Mouse (Mus musculus) hematopoietic stem cell, adult 5-6 weeks (primary cell): ENCODE data around the gene Mrpl46. TPM values are rescaled to one million over a fixed set of nuclear protein-coding genes. Genes with fewer than 3 reads are reported as not detected.

ENCODE experiments used
- ATAC-seq, 2 experiments: fragments of 125-278 bp in 1 of 2; replicated peaks in 1 of 2; 2 replicates each; pipeline ENCODE4 v1.8.0; 2016 to 2017; ENCODE audit warnings: inconsistent platforms in 2 of 2, mild to moderate bottlenecking in 2 of 2, moderate number of reproducible peaks in 2 of 2, low read depth in 1 of 2, moderate TSS enrichment in 1 of 2; ENCODE audit not compliant: low FRiP score in 2 of 2, poor library complexity in 2 of 2, severe bottlenecking in 2 of 2, insufficient read depth in 1 of 2, low TSS enrichment in 1 of 2
- total RNA-seq: library from RNA; stranded (forward); fragments of 172-1452, 232-1000 nt; gene quantifications from 2 replicates; pipeline ENCODE4 v1.2.3, GENCODE M21; 2017

Mrpl46 gene
- total RNA-seq, 1 experiment from 2014 or later, result 53.4 TPM

DNA sequence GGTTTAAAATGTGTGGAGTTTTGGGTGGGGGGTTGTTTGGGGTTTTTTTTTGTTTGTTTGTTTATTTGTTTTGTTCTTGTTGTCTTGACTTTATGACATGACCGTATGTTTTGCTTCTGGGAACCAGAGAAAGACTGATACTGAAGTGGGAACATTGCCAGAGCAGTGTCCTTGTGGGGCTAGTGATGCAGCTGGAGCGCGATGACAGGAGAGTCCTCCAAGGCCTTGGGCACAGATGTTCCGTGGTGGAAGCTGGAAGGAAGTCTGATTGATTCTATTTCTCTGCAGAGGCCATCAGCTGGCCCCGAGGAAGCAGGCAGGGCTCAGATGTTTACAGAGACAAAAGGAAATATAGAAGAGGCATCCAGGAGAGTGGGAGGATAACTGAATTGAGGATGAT is 2.6 kb upstream of the Mrpl46 start:
- no peak for ATAC-seq

DNA sequence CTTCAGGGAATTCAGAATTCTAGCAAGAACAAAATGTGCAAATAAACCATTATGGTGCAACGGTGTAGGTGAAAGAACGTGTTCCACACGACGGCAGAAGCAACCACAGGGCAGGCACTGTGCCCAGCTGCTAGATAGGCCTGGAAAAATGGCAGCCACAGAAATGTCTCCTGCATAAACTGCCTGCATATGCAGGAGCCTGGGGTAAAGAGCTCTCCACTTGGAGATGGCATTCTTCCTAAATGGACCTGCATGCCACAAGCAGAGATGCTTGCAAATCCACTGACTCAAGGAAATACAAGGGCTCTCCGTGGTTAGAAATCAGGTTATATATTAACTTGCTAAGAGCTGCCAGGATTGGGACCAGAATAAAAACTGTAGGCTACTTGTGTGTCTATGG is 4.6 kb downstream of the Mrpl46 start:
- ATAC-seq, result no peak

DNA sequence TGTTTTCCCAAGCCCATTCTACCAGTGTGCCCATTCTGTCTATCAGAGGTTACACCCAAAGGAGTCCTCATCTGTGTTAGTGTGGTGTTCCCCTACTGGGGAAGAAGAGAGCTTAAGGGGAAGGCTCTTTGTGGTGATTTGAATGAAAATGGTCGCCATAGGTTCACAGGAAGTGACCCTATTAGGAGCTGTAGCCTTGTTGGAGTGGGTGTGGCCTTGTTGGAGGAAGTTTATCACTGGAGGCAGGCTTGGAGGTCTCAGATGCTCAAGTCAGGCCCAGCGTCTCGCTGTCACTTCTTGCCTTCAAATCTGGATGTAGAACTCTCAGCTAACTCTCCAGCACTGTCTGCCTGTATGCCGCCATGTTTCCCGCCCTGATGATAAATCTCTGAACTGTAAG is 12.4 kb downstream of the Mrpl46 start:
- no peak for ATAC-seq

DNA sequence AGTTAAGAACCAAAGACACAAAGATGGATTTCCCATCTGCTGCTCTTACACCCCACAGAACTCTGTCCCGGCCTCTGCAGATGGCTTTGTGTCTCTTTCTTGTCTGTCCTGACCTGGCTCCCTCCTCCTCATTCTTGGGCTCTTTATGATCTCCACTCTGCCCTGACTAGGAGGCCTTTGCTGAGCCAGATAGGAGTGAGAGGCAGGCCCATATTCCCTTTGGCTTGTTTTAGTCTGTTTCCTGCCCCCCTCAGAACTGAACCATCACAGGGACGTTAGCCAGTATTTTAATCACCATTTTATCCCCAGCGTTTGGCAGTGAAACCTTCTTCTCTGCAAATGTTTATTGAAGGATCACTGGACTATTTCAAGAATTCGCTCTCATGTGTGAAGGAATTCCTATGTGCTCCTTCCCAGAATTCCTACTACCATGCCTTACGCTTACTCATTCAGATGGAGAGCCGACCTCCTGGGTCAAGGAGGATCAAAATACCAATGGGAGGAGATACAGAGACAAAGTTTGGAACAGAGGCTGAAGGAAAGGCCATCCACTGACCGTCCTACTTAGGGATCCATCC is 14.2 kb downstream of the Mrpl46 start:
- no peak for ATAC-seq

DNA sequence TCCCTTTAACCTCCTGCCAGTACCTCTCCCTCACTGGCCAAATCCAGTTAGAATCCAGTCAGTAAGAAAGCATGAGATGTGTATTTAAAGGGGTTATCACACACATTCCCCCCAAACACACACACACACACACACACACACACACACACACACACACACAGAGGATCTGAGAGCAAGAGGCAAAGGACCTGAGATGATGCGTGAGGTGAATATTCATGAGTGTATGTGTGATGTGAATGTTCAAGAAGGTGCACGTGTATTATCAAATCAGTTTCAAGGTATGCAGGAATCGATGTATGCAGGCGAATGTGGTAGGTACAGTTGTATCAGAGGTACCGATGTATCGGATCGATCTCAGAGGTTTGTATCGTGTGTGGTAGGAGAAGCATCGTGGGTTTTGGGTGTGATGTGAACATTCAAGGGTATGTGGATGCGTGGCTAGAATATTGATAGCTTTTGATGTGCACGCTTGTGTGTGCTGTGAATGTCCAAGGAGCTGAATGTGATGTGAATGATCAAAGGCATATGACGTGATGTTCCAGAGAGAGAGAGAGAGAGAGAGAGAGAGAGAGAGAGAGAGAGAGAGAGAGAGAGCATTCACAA is 15.3 kb downstream of the Mrpl46 start:
- ATAC-seq, result no peak

DNA sequence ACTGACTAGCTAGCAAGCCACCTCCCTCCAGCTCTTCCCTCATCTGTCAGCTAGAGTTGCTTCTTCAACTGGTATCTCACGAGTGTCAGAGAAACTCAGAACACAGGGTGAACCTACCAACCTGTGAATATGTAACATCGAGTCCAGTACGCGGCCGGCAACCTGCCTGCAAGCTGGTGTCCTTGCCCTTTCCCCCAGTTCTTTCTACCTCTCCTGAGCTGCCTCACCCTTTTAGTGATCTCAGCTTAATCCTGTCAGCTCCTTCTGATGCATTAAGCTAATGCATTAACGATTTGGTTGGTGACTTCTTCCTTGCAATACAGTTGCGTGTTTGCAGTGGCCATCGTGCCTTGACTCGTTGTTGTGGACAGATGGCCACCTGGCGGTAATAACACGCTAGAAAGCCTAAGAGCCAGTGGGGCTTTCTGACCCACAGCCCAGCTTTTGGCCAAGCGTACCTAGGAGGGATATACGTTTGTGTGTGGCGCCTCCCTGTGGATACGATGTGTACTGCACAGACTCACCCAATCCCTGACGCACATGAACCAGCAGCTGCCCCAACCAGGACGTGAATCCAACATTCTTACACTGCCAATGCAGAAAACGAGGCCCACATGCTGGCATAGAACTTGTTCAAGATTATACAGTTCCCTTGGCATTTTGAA is 17.2 kb downstream of the Mrpl46 start:
- ATAC-seq, result peak; percentile 88 to 94

DNA sequence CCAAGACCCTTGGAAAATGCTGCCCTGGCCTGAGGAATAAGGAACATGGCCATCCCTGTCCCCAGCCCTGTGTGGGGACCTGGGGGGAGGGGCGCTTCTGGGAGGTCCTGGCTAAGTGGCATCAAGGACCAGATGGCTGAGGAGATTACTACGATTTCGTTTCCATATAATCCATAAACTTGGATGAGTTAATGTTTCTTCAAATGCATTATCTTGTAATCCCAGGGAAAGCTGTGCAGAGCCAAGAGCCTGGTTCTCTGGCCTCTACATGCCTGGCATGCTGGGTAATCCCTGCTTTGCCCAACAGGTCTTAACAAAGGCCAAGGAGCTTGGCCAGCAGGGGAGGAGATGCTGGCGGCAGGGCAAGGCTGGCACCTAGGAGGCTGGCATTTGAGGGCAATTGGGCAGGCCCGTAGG is 18.1 kb downstream of the Mrpl46 start:
- no peak for ATAC-seq

DNA sequence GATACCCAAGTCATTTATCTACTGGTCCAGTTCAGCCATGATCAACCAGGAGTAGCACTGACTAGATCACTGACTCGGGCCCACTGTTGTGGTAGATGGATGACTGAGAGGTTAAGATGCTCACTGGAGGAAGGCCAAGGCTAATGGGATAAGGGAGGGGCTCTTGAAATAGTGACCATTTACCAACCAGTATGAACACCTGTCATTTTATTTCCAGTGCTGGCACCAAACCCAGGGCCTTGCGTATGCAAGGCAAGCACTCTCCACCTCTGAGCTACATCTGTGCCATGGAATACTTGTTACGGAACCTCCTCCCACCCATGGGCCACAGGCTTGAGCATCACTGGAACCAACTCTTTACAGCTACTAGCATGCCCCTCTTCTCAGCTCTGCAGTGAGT is 19.5 kb downstream of the Mrpl46 start:
- no peak for ATAC-seq

DNA sequence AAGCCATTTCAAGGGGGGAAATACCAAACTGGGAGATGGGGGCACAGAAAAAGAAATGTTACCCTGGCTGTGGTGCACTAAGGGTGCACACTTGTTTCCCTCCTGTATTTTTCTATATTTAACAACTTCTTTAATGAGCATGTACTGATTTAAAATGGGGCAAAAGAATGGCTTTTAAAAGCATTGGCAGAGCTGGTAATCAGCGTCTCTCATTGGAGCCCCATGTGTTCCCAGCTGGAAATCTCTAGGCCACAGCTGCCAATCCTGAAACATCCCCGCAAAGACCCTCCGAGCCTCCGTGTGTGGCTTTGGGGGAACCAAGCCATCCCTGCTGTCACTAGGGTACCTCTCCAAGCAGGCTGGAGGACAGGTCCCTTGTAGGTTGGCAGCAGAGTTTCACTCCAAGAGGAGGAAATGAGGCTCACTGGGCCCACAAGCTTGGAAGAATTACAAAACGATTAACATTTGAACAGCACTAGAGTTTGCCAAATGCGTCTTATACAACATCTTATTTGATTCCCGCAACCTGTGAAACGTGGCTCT is 28.8 kb downstream of the Mrpl46 start:
- no peak for ATAC-seq

DNA sequence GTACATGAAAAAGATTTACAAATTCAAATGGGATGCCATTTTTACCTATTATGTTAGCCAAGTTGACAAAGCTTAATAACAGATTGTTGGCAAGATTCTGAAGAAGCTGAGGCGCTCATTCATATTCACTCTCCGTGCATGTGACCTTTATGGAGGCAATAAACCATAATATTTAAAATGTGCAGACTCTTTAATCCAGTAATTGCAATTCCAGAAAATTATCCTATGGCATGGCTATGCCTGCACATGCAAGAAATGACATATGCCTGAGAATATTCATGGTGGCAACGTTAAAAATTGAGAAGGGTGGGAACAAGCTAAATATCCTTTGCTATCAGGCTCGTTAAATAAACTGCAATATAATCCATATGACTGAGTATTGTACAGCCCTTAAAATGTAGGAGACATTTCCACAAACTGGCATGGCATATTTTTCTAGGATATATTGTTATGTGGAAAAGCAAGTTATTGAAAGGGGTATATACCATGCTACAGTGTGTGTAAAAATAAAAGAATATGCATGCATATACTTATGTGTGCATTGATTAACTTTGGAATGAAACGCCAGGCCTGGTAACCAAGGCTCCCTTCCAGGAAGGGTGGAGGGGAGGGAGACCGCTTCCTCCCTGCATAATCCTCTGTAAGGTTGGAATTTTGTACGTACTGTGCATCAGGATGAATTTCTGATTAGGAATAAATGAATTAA is 29.4 kb downstream of the Mrpl46 start:
- ATAC-seq, result no peak

DNA sequence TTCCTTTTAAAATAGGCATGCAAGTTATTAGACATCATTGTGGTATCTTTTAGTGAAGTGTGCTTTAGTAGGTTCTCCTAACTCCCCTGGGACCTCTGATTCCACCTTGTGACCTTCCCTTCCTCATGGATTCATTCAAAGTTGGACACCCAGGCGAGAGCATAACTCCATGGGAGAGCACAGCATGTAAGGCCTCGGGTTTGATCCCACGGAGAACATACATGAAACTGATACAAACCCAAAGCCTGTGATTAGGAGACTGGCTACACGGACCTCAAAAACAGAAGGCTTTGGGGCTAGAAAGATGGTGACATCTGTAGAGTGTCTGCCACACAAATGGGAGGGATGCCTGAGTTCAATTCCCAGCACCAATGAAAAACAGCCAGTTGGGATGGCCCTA is 30.4 kb downstream of the Mrpl46 start:
- no peak for ATAC-seq

DNA sequence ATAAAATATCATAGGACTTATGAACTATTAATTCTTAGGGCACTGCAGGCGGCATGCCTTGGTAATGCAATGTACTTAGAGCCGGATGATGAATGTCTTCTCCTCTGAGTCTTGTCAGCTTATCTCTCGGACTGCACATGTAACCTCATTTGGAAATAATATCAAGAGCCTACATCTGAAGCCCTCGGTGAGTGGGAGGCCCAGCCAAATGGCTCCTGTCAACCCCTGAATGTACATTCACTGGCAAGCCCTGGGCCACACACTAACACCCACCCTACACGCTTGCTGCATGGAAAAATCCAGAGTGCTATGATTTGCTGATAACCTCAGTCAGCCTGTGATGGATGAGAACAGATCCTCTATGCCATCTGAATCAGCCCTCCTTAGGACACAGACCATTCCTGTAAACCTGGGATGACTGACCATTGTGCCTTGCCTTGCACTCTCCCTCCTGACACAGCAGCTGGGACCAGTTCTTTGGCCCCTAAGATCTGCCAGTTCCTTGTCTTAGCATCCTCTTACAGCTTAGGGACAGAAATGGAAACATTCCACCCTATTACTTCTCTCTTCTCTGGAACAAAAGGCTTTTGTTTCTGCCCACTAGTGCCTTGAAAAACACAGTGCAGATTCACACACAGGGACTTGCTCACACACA is 39.5 kb downstream of the Mrpl46 start:
- ATAC-seq, result no peak

DNA sequence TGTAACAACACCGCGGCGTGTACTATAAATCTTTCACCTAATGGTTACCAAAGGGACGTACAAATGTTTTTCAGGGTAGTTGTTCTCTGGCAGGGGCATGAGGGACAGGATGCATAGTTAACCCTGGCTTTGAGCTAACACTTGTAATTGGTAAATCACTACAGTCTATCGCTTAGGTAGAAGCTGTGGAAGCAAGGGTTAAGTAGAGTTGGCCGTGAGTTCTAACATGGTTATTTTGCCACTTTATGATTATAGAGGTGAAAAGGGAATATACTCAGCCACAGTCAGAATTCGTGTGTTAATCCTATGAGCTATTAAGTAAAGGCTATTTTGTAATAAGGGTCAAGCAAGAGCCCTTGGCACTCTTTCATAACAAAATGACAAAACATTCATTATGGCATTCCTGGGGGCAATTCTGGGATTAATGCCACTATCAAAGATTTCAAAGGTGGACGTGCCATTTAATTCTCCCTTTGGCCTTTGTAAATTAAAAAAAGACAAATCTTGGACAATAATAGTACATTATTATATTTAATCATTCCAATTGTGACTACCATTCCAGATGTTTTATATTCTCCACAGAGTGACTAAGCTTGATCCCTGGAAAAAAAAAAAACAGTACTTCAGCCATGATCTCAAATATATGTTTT is 43.9 kb downstream of the Mrpl46 start:
- ATAC-seq, result no peak

DNA sequence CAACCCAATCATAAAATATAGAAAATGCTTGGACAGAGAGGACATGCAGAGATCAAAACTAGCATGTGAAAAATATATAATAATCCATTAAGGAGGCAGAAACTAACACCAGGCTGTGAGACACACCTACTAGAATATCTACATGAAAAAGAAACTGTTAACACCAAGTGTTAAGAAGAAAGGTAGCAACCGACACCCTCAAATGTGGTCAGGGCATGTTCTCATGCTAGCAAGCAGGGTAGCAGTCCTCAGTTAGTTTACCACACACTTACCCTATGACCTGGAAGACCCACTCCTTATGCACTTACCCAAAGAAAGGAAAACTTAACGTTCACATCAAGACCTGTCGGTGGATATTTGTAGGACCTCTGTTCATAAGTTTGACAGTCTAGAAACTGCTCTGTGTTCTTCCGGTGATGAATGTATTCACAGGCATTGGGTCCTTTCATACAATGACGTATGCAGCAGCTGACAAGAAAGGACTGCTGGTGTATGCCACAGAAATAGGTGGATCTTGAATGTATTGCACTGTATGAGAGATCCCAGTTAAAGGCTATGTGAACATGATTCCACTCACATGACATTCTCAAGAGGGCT is 45.6 kb downstream of the Mrpl46 start, which contains the start of gene Ntrk3:
Ntrk3 (minus strand) TSS at position 399 of the 597 bp plus-strand sequence.
- ATAC-seq, result no peak

DNA sequence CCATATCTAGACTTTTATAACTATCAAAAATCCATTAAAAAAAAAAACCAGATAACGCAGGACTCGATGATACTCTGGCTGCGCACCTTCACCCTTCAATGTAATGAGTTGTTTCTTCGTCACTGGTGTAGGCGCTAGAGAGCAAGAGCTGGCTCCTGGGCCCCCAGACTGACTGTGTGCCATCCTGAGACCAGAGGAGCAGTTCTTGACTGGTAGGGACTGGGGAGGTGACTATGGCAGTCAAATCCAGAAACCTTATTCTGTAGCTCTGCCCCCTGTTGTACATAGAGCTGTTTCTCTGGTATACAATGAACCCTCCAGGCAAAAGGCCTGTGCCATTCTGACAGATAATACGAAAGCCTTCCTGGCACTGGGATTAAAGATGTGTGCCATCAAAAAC is 46.1 kb downstream of the Mrpl46 start:
- ATAC-seq, result no peak

DNA sequence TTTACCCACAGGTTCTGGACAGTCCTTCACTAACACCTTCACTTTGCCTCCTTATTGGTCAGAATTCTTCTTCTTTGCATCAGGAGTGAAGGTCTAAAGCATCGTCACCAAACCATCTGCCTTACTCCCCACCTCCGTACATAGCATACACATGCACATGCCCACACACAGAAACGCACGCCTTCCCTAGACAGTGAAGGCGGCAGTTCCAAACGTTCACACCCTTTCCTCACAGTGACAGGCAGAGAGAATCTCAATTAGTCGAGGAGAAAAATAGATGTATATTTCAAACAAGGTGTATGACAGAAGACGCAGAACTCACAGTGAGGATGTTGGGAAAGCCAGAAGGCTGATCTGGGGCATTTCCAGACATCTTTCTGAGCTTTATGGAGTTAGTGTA is 51.9 kb downstream of the Mrpl46 start:
- ATAC-seq, result no peak
